Mouse (Mus musculus) CH12.LX (cell line): ENCODE measurements around the gene Ptpn11.

ENCODE experiments used
- BHLHE40 ChIP-seq: IDR thresholded peaks from 2 replicates; pipeline ENCODE4 v1.6.1; 2011; ENCODE audit warnings: mild to moderate bottlenecking, low read depth, low read length, improper control_type of control experiment
- CTCF ChIP-seq, 2 experiments: IDR thresholded peaks in 1 of 2; conservative IDR thresholded peaks in 1 of 2; 2 replicates each; pipeline ENCODE4 v1.5.1; 2011 to 2012; ENCODE audit warnings: low read depth in 2 of 2, low read length in 2 of 2, improper control_type of control experiment in 1 of 2, inconsistent platforms in 1 of 2, mild to moderate bottlenecking in 1 of 2, moderate library complexity in 1 of 2
- EP300 ChIP-seq: IDR thresholded peaks from 2 replicates; pipeline ENCODE4 v1.6.1; 2011; ENCODE audit warnings: low read length, improper control_type of control experiment
- GABPA ChIP-seq: IDR thresholded peaks from 2 replicates; pipeline ENCODE4 v1.6.1; 2012; ENCODE audit warnings: low read depth, low read length, improper control_type of control experiment, inconsistent platforms; ENCODE audit not compliant: insufficient replicate concordance
- POLR2A ChIP-seq: IDR thresholded peaks from 2 replicates; pipeline ENCODE4 v1.6.1; 2011; ENCODE audit warnings: low read depth, mild to moderate bottlenecking, improper control_type of control experiment, low read length
- POLR2AphosphoS2 ChIP-seq: IDR thresholded peaks from 2 replicates; pipeline ENCODE4 v1.6.1; 2011; ENCODE audit warnings: low read depth, low read length, improper control_type of control experiment
- TCF12 ChIP-seq: IDR thresholded peaks from 2 replicates; pipeline ENCODE4 v1.6.1; 2014; ENCODE audit warnings: low read depth, mild to moderate bottlenecking, inconsistent platforms, low read length, improper control_type of control experiment
- UBTF ChIP-seq: IDR thresholded peaks from 2 replicates; pipeline ENCODE4 v1.6.1; 2012; ENCODE audit warnings: low read depth, mild to moderate bottlenecking, inconsistent platforms, low read length, improper control_type of control experiment, moderate library complexity
- USF1 ChIP-seq: IDR thresholded peaks from 2 replicates; pipeline ENCODE4 v1.6.1; 2014; ENCODE audit warnings: low read depth, mild to moderate bottlenecking, inconsistent platforms, low read length, improper control_type of control experiment

DNA sequence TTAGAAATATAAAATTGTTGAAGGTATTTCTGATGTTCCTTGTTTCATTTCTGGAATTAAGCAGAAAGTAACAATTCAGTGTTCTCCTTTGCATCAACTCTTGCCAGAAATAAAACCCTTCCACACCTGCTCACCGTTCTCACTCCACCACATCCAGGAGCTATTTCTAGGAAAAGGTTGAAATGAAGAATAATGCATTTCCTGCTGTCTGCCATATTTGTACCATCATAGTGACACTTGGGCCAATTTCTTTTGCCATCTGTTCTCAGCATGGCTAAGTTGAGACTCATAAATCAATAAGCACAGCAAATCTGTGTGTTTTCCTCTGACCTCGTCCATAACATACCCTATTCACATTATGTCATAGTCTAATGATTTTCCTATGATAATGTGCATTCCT, 47.0 kb upstream of the Ptpn11 start:
- TF ChIP-seq UBTF (no peak), BHLHE40 (no peak), CTCF (conservative IDR thresholded peaks at IDR 0.05 in 1 of 2, IDR thresholded peaks at IDR 0.05 in 1 of 2; ENCODE audit: low read depth in 2 of 2, low read length in 2 of 2) (no peak), TCF12 (no peak), POLR2A (no peak), POLR2AphosphoS2 (no peak), GABPA (no peak), USF1 (no peak), EP300 (no peak)
